8 mouse cellular contexts compared by ENCODE assay signal in genomic region chr4:117189382-117189855, GRCm38 (mm10). TPM values are rescaled to one million over a fixed set of nuclear protein-coding genes. Genes with fewer than 3 reads are reported as not detected.
A peak's percentile ranks its signal among the peaks of the same experiment; 100 is the strongest.
DNase-seq lines count a peak whose midpoint lies in the region; ATAC-seq and TF ChIP-seq lines count a peak whose summit lies in the region.

No protein-coding gene starts in this region.

- peak; percentile 85 for ATAC-seq in erythroid progenitor cell, adult 5-6 weeks (replicated peaks; ENCODE audit: low FRiP score, poor library complexity, severe bottlenecking)
- ATAC-seq in heart, embryonic 15.5 days (replicated peaks; ENCODE audit: insufficient number of reproducible peaks, insufficient read depth, low FRiP score, low read depth), result peak; percentile 62; the same call in 1 of the 2 replicates
- ATAC-seq in liver, embryonic 14.5 days (ENCODE audit: insufficient read depth), result peak; percentile 71
- peak; percentile 72; the same call in 1 of the 2 replicates for ATAC-seq in stomach, embryonic 15.5 days (ENCODE audit: insufficient read depth, low FRiP score, low read depth)

- peak overlapping the region; percentile 83 for H3K4me3 ChIP-seq in brown adipose tissue, adult 24 weeks (ENCODE audit: insufficient read depth, low read depth, low read length)
- H3K4me3 ChIP-seq in heart, embryonic 15.5 days, result peak overlapping the region; percentile 48
- H3K4me3 ChIP-seq in liver, embryonic 14.5 days (ENCODE audit: insufficient read depth in 1 of 2, low read depth in 2 of 2, low read length in 2 of 2), result peak overlapping the region; percentile 44 to 88
- peak overlapping the region; percentile 40 for H3K4me3 ChIP-seq in stomach, embryonic 15.5 days (replicated peaks)

- peak overlapping the region; percentile 60 for H3K9ac ChIP-seq in heart, embryonic 15.5 days
- peak overlapping the region; percentile 64 for H3K9ac ChIP-seq in liver, embryonic 14.5 days (replicated peaks)
- peak overlapping the region; percentile 32; the same call in 1 of the 2 replicates for H3K9ac ChIP-seq in stomach, embryonic 15.5 days

- H3K27ac ChIP-seq in brown adipose tissue, adult 24 weeks (replicated peaks; ENCODE audit: low read depth, low read length), result peak overlapping the region; percentile 95
- peak overlapping the region; percentile 78 for H3K27ac ChIP-seq in heart, embryonic 15.5 days
- H3K27ac ChIP-seq in liver, embryonic 14.5 days, result peak overlapping the region; percentile 57
- H3K27ac ChIP-seq in stomach, embryonic 15.5 days, result peak overlapping the region; percentile 87

- no peaks in the 10 kb centered on the region for H3K27me3 ChIP-seq in heart, embryonic 15.5 days
- H3K27me3 ChIP-seq in liver, embryonic 14.5 days (ENCODE audit: control insufficient read depth, insufficient read depth, low read length), result no peaks in the 10 kb centered on the region
- H3K27me3 ChIP-seq in stomach, embryonic 15.5 days (replicated peaks), result no peaks in the 10 kb centered on the region

- peak; percentile 81 to 87 for DNase-seq in CD8-positive naive resting alpha-beta T cell, adult 2 months (ENCODE audit: low read depth in 2 of 2, low spot score in 2 of 2)
- DNase-seq in kidney, postnatal 25 days, result peak; percentile 87 to 96
- peak; percentile 74 to 82 (median 79) for DNase-seq in liver, embryonic 14.5 days (ENCODE audit: low read depth in 3 of 3, low spot score in 3 of 3)
- DNase-seq in neural tube, embryonic 10.5 days (ENCODE audit: extremely low spot score, low spot score), result peak; percentile 81

- H3K4me2 ChIP-seq in heart, embryonic 15.5 days, result peak overlapping the region; percentile 56
- H3K4me2 ChIP-seq in liver, embryonic 14.5 days (ENCODE audit: low read depth), result peak overlapping the region; percentile 74
- peak overlapping the region; percentile 56 for H3K4me2 ChIP-seq in stomach, embryonic 15.5 days

- WGBS in heart, embryonic 15.5 days, result 1% methylated on average over 16 of the region's 16 CpGs
- under 1% methylated on average over 16 of the region's 16 CpGs for WGBS in liver, embryonic 14.5 days (ENCODE audit: insufficient replicate concordance)
- WGBS in stomach, embryonic 15.5 days, result under 1% methylated on average over 16 of the region's 16 CpGs

- no peaks in the 10 kb centered on the region for H3K36me3 ChIP-seq in heart, embryonic 15.5 days
- H3K36me3 ChIP-seq in liver, embryonic 14.5 days (replicated peaks; ENCODE audit: control insufficient read depth, insufficient read depth, low read depth), result no peaks in the 10 kb centered on the region
- H3K36me3 ChIP-seq in stomach, embryonic 15.5 days, result no peaks in the 10 kb centered on the region

- TF ChIP-seq EP300 in liver, embryonic 14.5 days (IDR thresholded peaks at IDR 0.05; ENCODE audit: low read depth), result no peak

- TF ChIP-seq CTCF in liver, embryonic 14.5 days (IDR thresholded peaks at IDR 0.05; ENCODE audit: low read depth), result peak; percentile 85

- H3K9me3 ChIP-seq in heart, embryonic 15.5 days (replicated peaks), result no peaks in the 10 kb centered on the region
- H3K9me3 ChIP-seq in liver, embryonic 14.5 days (ENCODE audit: control insufficient read depth, low read length), result no peaks in the 10 kb centered on the region
- H3K9me3 ChIP-seq in stomach, embryonic 15.5 days, result no peaks in the 10 kb centered on the region

- H3K4me1 ChIP-seq in brown adipose tissue, adult 24 weeks (ENCODE audit: control insufficient read depth, insufficient read depth, insufficient read length, low read length), result peaks cover 2% of the 10 kb centered on the region; the same call in 1 of the 2 replicates
- 0 out of 2 replicates have a peak, but pooled peaks cover 5% of the 10 kb centered on the region for H3K4me1 ChIP-seq in heart, embryonic 15.5 days (replicated peaks)
- peaks cover 0 to 8% of the 10 kb centered on the region in 2 experiments; a peak in 1 of 4 replicates for H3K4me1 ChIP-seq in liver, embryonic 14.5 days (replicated peaks; ENCODE audit: control insufficient read depth in 2 of 2, insufficient read depth in 2 of 2, low read length in 1 of 2)
- H3K4me1 ChIP-seq in stomach, embryonic 15.5 days, result no peaks in the 10 kb centered on the region; the same call in 1 of the 2 replicates

RNA-seq across cellular contexts. Expression of gene Kif2c, which starts 7.0 kb away (rescaled TPM):
- polyA plus RNA-seq in brown adipose tissue, adult 24 weeks (2012; ENCODE audit: insufficient read depth, insufficient read length, missing spikeins), result not detected in 2 replicates
- total RNA-seq in erythroid progenitor cell, adult 5-6 weeks (2015; ENCODE audit: low replicate concordance), result 67.8 and 92.6 TPM in 2 replicates
- total RNA-seq in erythroid progenitor cell, adult 5-6 weeks (2017; ENCODE audit: low replicate concordance), result 69.3 and 112 TPM in 2 replicates
- polyA plus RNA-seq in heart, embryonic 15.5 days (2015; fragmentation: Nextera tagmentation; extraction: Ambion mirVana), result 36.4 and 39.7 TPM in 2 replicates
- polyA plus RNA-seq in liver, embryonic 14.5 days (2012; rRNA removed), result 13.2 and 19.4 TPM in 2 replicates
- polyA plus RNA-seq in liver, embryonic 14.5 days (2014; fragmentation: Nextera tagmentation; extraction: Ambion mirVana), result 30.1 and 31.3 TPM in 2 replicates
- polyA plus RNA-seq in stomach, embryonic 15.5 days (2015; fragmentation: Nextera tagmentation; extraction: Ambion mirVana), result 40.4 and 47.7 TPM in 2 replicates

RNA-seq across cellular contexts. Expression of gene Rps8, which starts 33.4 kb away (rescaled TPM):
- 544 and 683 TPM in 2 replicates for polyA plus RNA-seq in brown adipose tissue, adult 24 weeks (2012; ENCODE audit: insufficient read depth, insufficient read length, missing spikeins)
- 1,437 and 1,602 TPM in 2 replicates for total RNA-seq in erythroid progenitor cell, adult 5-6 weeks (2015; ENCODE audit: low replicate concordance)
- total RNA-seq in erythroid progenitor cell, adult 5-6 weeks (2017; ENCODE audit: low replicate concordance), result 328 and 447 TPM in 2 replicates
- polyA plus RNA-seq in heart, embryonic 15.5 days (2015; fragmentation: Nextera tagmentation; extraction: Ambion mirVana), result 538 and 545 TPM in 2 replicates
- 908 and 935 TPM in 2 replicates for polyA plus RNA-seq in liver, embryonic 14.5 days (2012; rRNA removed)
- polyA plus RNA-seq in liver, embryonic 14.5 days (2014; fragmentation: Nextera tagmentation; extraction: Ambion mirVana), result 901 and 915 TPM in 2 replicates
- polyA plus RNA-seq in stomach, embryonic 15.5 days (2015; fragmentation: Nextera tagmentation; extraction: Ambion mirVana), result 968 and 983 TPM in 2 replicates

RNA-seq across cellular contexts. Expression of gene Plk3, which starts 55.7 kb away (rescaled TPM):
- polyA plus RNA-seq in brown adipose tissue, adult 24 weeks (2012; ENCODE audit: insufficient read depth, insufficient read length, missing spikeins), result 0.71 and 2.5 TPM in 2 replicates
- total RNA-seq in erythroid progenitor cell, adult 5-6 weeks (2015; ENCODE audit: low replicate concordance), result not detected in 2 replicates
- total RNA-seq in erythroid progenitor cell, adult 5-6 weeks (2017; ENCODE audit: low replicate concordance), result 0.51 and 0.61 TPM in 2 replicates
- polyA plus RNA-seq in heart, embryonic 15.5 days (2015; fragmentation: Nextera tagmentation; extraction: Ambion mirVana), result 1.8 and 2.5 TPM in 2 replicates
- 1.7 and 2.0 TPM in 2 replicates for polyA plus RNA-seq in liver, embryonic 14.5 days (2012; rRNA removed)
- polyA plus RNA-seq in liver, embryonic 14.5 days (2014; fragmentation: Nextera tagmentation; extraction: Ambion mirVana), result 1.1 TPM in 2 replicates
- 3.8 and 4.7 TPM in 2 replicates for polyA plus RNA-seq in stomach, embryonic 15.5 days (2015; fragmentation: Nextera tagmentation; extraction: Ambion mirVana)

Comparison
In these comparisons a context has a peak if more than half of its experiments do, and no peak if none do; other contexts are left out.
1. Peak in every context shown above with its lines: DNase-seq, ATAC-seq, H3K4me3 ChIP-seq and H3K27ac ChIP-seq.
2. RNA of gene Kif2c, which starts 7.0 kb away (polyA plus RNA-seq): 40.4 to 47.7 TPM in stomach, embryonic 15.5 days, 36.4 to 39.7 TPM in heart, embryonic 15.5 days and 13.2 to 31.3 TPM in liver, embryonic 14.5 days; not detected in brown adipose tissue, adult 24 weeks; every median in the first group is over 10 times any median in the second.